Mouse (Mus musculus) cerebellum, adult (tissue): ENCODE results near the gene Abhd6.

Source experiments
- ATAC-seq: cut with Nextera tagmentation; 2 replicates; pipeline ENCODE4 v1.9.2; 2017; ENCODE audit warnings: mild to moderate bottlenecking, moderate library complexity, mixed read lengths; ENCODE audit not compliant: insufficient number of reproducible peaks, low FRiP score, low TSS enrichment

The Abhd6 gene

GRCm38 (mm10) chr14:8002432-8003092 lies at the start of gene Abhd6:
Gene Abhd6, plus strand, starts transcription at chr14:8002902.
- peak; percentile 91 for ATAC-seq

GRCm38 (mm10) chr14:7954071-7954471 lies 48.6 kb upstream of the Abhd6 start:
- no peak for ATAC-seq

- ATAC-seq, result no peak
Measured at GRCm38 (mm10) chr14:7956427-7956826, 46.3 kb upstream of the Abhd6 start.

- no peak for ATAC-seq
Measured at GRCm38 (mm10) chr14:7957049-7957448, 45.7 kb upstream of the Abhd6 start, which contains the start of gene Gm45521. Gene Gm45521, plus strand, starts transcription at chr14:7957288.

GRCm38 (mm10) chr14:7960616-7961015 lies 42.1 kb upstream of the Abhd6 start:
- ATAC-seq, result peak; percentile 57

- no peak for ATAC-seq
Measured at GRCm38 (mm10) chr14:7961714-7962113, 41.0 kb upstream of the Abhd6 start.

GRCm38 (mm10) chr14:7962626-7963025 lies 40.1 kb upstream of the Abhd6 start:
- ATAC-seq, result no peak

GRCm38 (mm10) chr14:7963160-7963559 lies 39.5 kb upstream of the Abhd6 start:
- ATAC-seq, result no peak

- ATAC-seq, result peak; percentile 55
Measured at GRCm38 (mm10) chr14:7964219-7964889, 38.3 kb upstream of the Abhd6 start.

- ATAC-seq, result no peak
Measured at GRCm38 (mm10) chr14:7971889-7972493, 30.7 kb upstream of the Abhd6 start.

GRCm38 (mm10) chr14:7974643-7975042 lies 28.1 kb upstream of the Abhd6 start:
- no peak for ATAC-seq

GRCm38 (mm10) chr14:7975177-7975576 lies 27.5 kb upstream of the Abhd6 start:
- ATAC-seq, result no peak

- ATAC-seq, result no peak
Measured at GRCm38 (mm10) chr14:7977471-7977870, 25.2 kb upstream of the Abhd6 start.

- ATAC-seq, result no peak
Measured at GRCm38 (mm10) chr14:7978183-7978582, 24.5 kb upstream of the Abhd6 start.

- no peak for ATAC-seq
Measured at GRCm38 (mm10) chr14:7981226-7981625, 21.5 kb upstream of the Abhd6 start.

GRCm38 (mm10) chr14:7986913-7987312 lies 15.8 kb upstream of the Abhd6 start:
- ATAC-seq, result no peak

GRCm38 (mm10) chr14:7989371-7989770 lies 13.3 kb upstream of the Abhd6 start:
- ATAC-seq, result no peak

- ATAC-seq, result no peak
Measured at GRCm38 (mm10) chr14:7989961-7990360, 12.7 kb upstream of the Abhd6 start.

GRCm38 (mm10) chr14:7991108-7991776 lies 11.5 kb upstream of the Abhd6 start:
- ATAC-seq, result no peak

GRCm38 (mm10) chr14:7992158-7992557 lies 10.5 kb upstream of the Abhd6 start:
- no peak for ATAC-seq

- no peak for ATAC-seq
Measured at GRCm38 (mm10) chr14:7994271-7994767, 8.4 kb upstream of the Abhd6 start, which contains the start of gene Dnase1l3. Gene Dnase1l3, minus strand, starts transcription at chr14:7994573.
